Mouse (Mus musculus) myocyte (in vitro differentiated cells): ENCODE results near the gene Rptor.

Experiments
- CEBPB ChIP-seq: IDR thresholded peaks from 2 replicates; pipeline ENCODE4 v1.6.1; 2011; ENCODE audit warnings: mild to moderate bottlenecking, moderate library complexity; ENCODE audit not compliant: poor library complexity, insufficient read depth, severe bottlenecking
- E2F4 ChIP-seq: IDR thresholded peaks from one replicate; pipeline ENCODE4 v1.6.1; 2011; ENCODE audit warnings: mild to moderate bottlenecking, control low read depth, moderate library complexity; ENCODE audit not compliant: insufficient read depth
- MAX ChIP-seq: IDR thresholded peaks from one replicate; pipeline ENCODE4 v1.6.1; 2011; ENCODE audit warnings: low read depth, mild to moderate bottlenecking, control low read depth
- MYOD1 ChIP-seq, 3 experiments: IDR thresholded peaks; one replicate each; pipeline ENCODE4 v1.6.1; 2011; ENCODE audit warnings: control low read depth in 2 of 3, low read depth in 2 of 3, mild to moderate bottlenecking in 2 of 3, moderate library complexity in 1 of 3; ENCODE audit not compliant: insufficient read length in 2 of 3, control insufficient read depth in 1 of 3
- MYOG ChIP-seq, 3 experiments: IDR thresholded peaks; one replicate each; pipeline ENCODE4 v1.6.1; 2011; ENCODE audit warnings: control low read depth in 2 of 3, low read depth in 2 of 3, mild to moderate bottlenecking in 2 of 3; ENCODE audit not compliant: insufficient read length in 2 of 3, control insufficient read depth in 1 of 3, insufficient read depth in 1 of 3
- POLR2A ChIP-seq: IDR thresholded peaks from one replicate; pipeline ENCODE4 v1.6.1; 2011; ENCODE audit warnings: low read depth, mild to moderate bottlenecking, control low read depth, moderate library complexity; ENCODE audit not compliant: insufficient read length
- POLR2AphosphoS2 ChIP-seq: IDR thresholded peaks from one replicate; pipeline ENCODE4 v1.6.1; 2011; ENCODE audit warnings: low read depth, control low read depth; ENCODE audit not compliant: insufficient read length
- SRF ChIP-seq: IDR thresholded peaks from one replicate; pipeline ENCODE4 v1.6.1; 2011; ENCODE audit warnings: low read depth; ENCODE audit not compliant: control insufficient read depth, insufficient read length
- TCF12 ChIP-seq: IDR thresholded peaks from one replicate; pipeline ENCODE4 v1.6.1; 2011; ENCODE audit warnings: mild to moderate bottlenecking, control low read depth; ENCODE audit not compliant: poor library complexity, insufficient read depth, severe bottlenecking
- TCF3 ChIP-seq: IDR thresholded peaks from one replicate; pipeline ENCODE4 v1.6.1; 2011; ENCODE audit warnings: low read depth, control low read depth; ENCODE audit not compliant: insufficient read length
- USF1 ChIP-seq: IDR thresholded peaks from one replicate; pipeline ENCODE4 v1.6.1; 2011; ENCODE audit warnings: low read depth, mild to moderate bottlenecking, control low read depth, moderate library complexity

GRCm38 (mm10) chr11:119907006-119907650, 304.4 kb downstream of the Rptor start:
- no peak for TF ChIP-seq POLR2AphosphoS2
- no peak for TF ChIP-seq USF1
- TF ChIP-seq POLR2A = no peak
- TF ChIP-seq MAX = no peak
- TF ChIP-seq MYOG (IDR thresholded peaks at IDR 0.05; ENCODE audit: control insufficient read depth in 1 of 3, insufficient read depth in 1 of 3, insufficient read length in 2 of 3, low read depth in 2 of 3) = no peak
- no peak for TF ChIP-seq E2F4
- no peak for TF ChIP-seq TCF12
- TF ChIP-seq MYOD1 (IDR thresholded peaks at IDR 0.05; ENCODE audit: control insufficient read depth in 1 of 3, insufficient read length in 2 of 3, low read depth in 2 of 3) = no peak
- TF ChIP-seq SRF = no peak
- no peak for TF ChIP-seq CEBPB
- no peak for TF ChIP-seq TCF3
